Mouse (Mus musculus) hindbrain, embryonic 10.5 days (tissue): ENCODE measurements around the gene Kif5c. TPM values are rescaled to one million over a fixed set of nuclear protein-coding genes. Genes with fewer than 3 reads are reported as not detected.

Source experiments
- DNase-seq: peaks from one replicate; pipeline ENCODE4 v3.0.0-alpha.2; 2017; ENCODE audit warnings: low spot score
- H3K27ac ChIP-seq: fragments of 300-500 bp; sonication (generic); 2 replicates; pipeline ENCODE4 v1.5.1; 2016; ENCODE audit warnings: mild to moderate bottlenecking, moderate library complexity
- H3K27me3 ChIP-seq: fragments of 300-500 bp; sonication (generic); 2 replicates; pipeline ENCODE4 v1.6.1; 2016; ENCODE audit warnings: mild to moderate bottlenecking; ENCODE audit not compliant: poor library complexity, insufficient read depth, severe bottlenecking
- H3K36me3 ChIP-seq: fragments of 300-500 bp; sonication (generic); 2 replicates; pipeline ENCODE4 v1.6.1; 2016; ENCODE audit warnings: mild to moderate bottlenecking, moderate library complexity
- H3K4me1 ChIP-seq: fragments of 300-500 bp; sonication (generic); replicated peaks from 2 replicates; pipeline ENCODE4 v1.6.1; 2016; ENCODE audit warnings: mild to moderate bottlenecking
- H3K4me3 ChIP-seq: fragments of 300-500 bp; sonication (generic); 2 replicates; pipeline ENCODE4 v1.5.1; 2016; ENCODE audit warnings: mild to moderate bottlenecking, moderate library complexity
- H3K9me3 ChIP-seq: fragments of 300-500 bp; sonication (generic); 2 replicates; pipeline ENCODE4 v1.6.1; 2016; ENCODE audit warnings: mild to moderate bottlenecking, moderate library complexity
- WGBS: fragments of 180-500 bp; shearing (Covaris S2); methylation state at CpG from one replicate; pipeline ENCODE4 v1.1.7; 2016; 5-methylcytosine and 5-hydroxymethylcytosine counted together
- polyA plus RNA-seq: library from polyadenylated mRNA; unstranded; fragments of >200 nt; fragmentation: Nextera tagmentation; extraction: Ambion mirVana; gene quantifications from 2 replicates; pipeline ENCODE4 v1.2.1, GENCODE M21; 2016

Gene Kif5c
- polyA plus RNA-seq, 1 experiment from 2014 or later = 67.6 TPM

DNA sequence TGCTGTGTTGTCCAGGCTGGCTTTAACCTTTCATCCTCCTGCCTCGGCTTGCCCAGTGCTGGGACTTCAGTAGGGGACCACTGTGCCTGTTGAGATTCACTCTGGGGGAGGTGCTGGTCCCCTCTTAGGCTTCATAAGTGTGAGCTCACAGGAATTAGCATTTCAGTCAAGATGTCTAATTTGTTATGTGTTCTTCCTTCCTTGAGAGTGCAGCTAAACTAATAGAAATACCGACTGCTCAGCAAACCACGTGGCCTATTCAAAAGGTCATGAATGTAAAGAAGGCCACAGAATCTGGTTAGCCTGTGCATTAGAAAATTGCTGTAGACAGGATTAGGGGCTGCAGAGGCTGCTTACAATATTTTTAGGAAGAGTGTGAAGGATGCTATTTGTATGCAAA lies 99.4 kb downstream of the Kif5c start:
- Histone ChIP-seq H3K9me3 (no peaks in the 10 kb centered on the region), H3K27me3 (no peaks in the 10 kb centered on the region), H3K4me1 (peaks cover 56% of the 10 kb centered on the region), H3K36me3 (peaks cover 41% of the 10 kb centered on the region), H3K4me3 (no peak overlapping the region), H3K27ac (peak overlapping the region; percentile 79)
- WGBS = 16% methylated on average over 3 of the region's 3 CpGs
- no peak for DNase-seq

DNA sequence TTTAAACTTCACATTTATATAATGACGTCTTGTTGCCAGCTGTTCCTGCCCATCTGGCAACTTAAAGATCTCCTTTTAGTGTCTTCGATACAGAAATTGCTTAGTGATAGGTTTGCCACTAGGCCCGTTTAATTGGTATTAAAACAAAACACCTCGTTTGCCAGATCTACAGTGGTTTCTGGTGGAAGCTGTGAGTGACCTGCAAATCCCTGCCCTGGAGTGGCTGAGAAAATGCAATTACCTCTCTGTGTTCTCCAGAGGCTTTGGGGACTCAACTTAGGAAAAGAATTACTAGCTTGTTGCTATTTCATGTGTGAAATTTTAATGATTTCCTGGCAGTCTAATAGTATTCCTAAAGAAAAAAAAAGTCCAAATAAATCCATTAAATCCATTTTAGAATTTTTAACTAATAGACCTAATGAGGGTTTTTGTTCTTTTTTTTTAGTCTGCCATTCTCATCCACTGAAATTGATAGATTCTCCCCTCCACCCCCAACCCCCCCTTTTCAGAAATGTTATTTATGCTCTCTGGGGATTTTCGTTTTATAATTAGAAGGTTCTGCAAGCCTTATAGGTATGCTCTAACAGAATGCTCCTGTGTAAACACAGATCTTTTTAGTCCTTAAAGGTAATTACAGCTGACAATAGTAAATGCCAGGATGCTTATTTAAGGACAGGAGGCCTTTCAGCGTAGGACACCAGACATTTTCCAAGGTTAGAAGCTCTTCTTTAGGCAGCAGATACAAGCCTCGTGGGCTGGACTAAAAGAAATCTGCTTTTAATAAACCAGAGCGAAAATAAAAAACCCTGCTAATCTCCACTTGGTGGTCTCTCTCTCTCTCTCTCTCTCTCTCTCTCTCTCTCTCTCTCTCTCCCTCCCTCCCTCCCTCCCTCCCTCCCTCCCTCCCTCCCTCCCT lies 100.1 kb downstream of the Kif5c start:
- peaks cover 56% of the 10 kb centered on the region for H3K4me1 ChIP-seq
- DNase-seq = no peak
- 40% methylated on average over 8 of the region's 8 CpGs for WGBS
- H3K4me3 ChIP-seq = no peak overlapping the region
- peak overlapping the region; percentile 81 for H3K27ac ChIP-seq
- no peaks in the 10 kb centered on the region for H3K27me3 ChIP-seq
- H3K9me3 ChIP-seq = no peaks in the 10 kb centered on the region
- peaks cover 41% of the 10 kb centered on the region for H3K36me3 ChIP-seq

DNA sequence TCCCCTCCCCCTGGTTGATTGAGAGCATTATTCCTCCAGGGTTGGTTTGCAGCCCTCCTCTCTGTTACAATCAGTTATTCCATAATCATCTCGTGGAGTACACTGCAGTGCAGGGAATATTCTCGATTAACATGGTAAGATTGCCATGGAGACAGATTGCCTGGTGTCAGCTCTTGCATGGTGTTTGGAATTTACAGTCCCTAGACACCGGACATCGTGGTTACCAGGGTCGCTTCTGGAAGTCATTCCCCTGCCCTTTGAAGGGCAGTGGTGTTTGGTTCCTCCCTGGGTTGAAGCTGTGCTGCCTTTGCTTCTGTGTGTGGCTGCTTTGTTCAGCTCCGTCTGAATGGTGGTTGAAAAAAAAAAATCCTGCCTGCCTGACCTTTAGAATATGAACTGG lies 100.8 kb downstream of the Kif5c start:
- Histone ChIP-seq H3K4me3 (peak overlapping the region; percentile 4; the same call in 1 of the 2 replicates), H3K36me3 (peaks cover 41% of the 10 kb centered on the region), H3K27me3 (no peaks in the 10 kb centered on the region), H3K9me3 (no peaks in the 10 kb centered on the region), H3K4me1 (peaks cover 56% of the 10 kb centered on the region), H3K27ac (peak overlapping the region; percentile 81)
- DNase-seq = peak; percentile 75
- 5% methylated on average over 6 of the region's 6 CpGs for whole genome bisulfite sequencing

DNA sequence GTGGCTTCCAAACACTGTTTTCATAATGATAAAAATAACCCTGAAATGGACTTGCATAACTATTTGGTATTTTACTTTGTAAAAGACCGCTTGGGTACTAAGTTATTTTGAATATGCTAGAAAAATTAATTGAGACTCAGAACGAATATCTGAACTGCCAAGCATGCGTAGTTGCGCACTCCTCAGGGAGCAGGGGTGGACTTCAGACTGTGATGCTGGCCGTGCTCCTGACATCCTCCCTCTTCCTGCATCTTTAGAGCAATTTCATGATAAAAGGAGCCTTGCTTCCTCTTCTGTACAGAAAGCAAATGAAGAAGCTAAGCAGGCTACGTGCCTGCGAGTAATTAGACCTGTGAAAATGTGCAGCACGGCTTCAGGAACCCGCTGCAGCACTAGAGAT lies 101.2 kb downstream of the Kif5c start:
- no peaks in the 10 kb centered on the region for H3K27me3 ChIP-seq
- peaks cover 56% of the 10 kb centered on the region for H3K4me1 ChIP-seq
- H3K4me3 ChIP-seq = no peak overlapping the region
- H3K36me3 ChIP-seq = peaks cover 45% of the 10 kb centered on the region
- H3K27ac ChIP-seq = peak overlapping the region; percentile 81
- H3K9me3 ChIP-seq = no peaks in the 10 kb centered on the region
- DNase-seq = no peak
- 56% methylated on average over 9 of the region's 9 CpGs for WGBS

DNA sequence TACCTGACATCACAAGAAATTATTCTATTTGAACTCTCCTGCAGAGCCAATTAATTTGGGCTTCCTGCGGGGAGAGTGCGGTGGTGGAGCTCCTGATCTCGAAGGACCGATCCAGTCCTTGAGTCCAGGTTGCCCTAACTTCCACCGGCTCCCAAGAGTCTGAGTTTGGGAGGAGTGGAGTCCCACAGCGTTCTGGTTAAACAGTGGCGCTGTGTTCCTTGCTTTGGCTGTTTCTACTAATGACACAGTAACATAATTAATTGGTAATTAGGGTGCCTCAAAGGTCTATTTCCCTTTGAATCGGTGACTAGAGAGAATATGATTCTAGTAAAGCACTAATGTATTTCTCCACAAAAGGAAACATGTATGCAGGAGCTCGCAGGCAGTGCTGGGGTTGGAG lies 103.2 kb downstream of the Kif5c start:
- Histone ChIP-seq H3K27ac (peak overlapping the region; percentile 81), H3K4me3 (no peak overlapping the region), H3K36me3 (peaks cover 36% of the 10 kb centered on the region), H3K9me3 (no peaks in the 10 kb centered on the region), H3K4me1 (peaks cover 64% of the 10 kb centered on the region), H3K27me3 (no peaks in the 10 kb centered on the region)
- WGBS = 66% methylated on average over 9 of the region's 9 CpGs
- DNase-seq = no peak

DNA sequence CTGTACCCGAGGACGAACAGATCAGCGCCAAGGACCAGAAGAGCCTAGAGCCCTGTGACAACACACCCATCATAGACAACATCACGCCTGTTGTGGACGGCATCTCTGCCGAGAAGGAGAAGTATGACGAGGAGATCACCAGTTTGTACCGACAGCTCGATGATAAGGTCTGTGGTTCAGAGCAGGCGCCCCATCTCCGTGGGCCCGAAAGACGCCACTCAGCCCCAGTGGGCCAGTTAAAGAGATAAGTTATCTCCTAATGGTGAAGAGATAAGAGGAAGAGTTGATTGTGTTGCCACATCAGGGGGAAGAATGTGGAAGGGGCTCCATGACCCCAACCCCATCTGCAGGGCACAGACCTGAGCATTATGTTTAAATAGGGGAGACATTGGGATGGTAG lies 103.9 kb downstream of the Kif5c start:
- no peaks in the 10 kb centered on the region for H3K9me3 ChIP-seq
- no peaks in the 10 kb centered on the region for H3K27me3 ChIP-seq
- H3K4me3 ChIP-seq = no peak overlapping the region
- H3K4me1 ChIP-seq = peaks cover 61% of the 10 kb centered on the region
- peak overlapping the region; percentile 81 for H3K27ac ChIP-seq
- peaks cover 36% of the 10 kb centered on the region for H3K36me3 ChIP-seq
- no peak for DNase-seq
- WGBS = 85% methylated on average over 13 of the region's 13 CpGs

DNA sequence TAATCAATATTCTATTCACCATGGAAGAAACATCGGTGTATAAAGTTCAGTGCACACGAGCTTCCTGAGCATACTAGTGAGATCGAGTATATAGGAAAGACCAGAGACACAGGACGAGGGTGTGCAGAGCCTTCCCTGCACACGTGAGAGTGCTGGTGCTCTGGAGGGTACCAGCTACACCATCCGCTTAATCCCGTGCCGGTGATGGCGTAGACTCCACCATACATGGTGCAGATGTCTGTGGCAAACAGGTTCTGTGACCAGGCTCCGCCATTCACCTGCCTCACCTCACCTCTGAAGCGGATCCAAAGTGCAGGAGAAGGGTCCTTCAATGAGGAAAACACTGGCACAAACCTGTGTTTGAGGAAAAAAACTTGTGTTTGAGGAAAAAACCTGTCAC lies 107.6 kb downstream of the Kif5c start:
- peaks cover 30% of the 10 kb centered on the region for H3K4me1 ChIP-seq
- H3K9me3 ChIP-seq = no peaks in the 10 kb centered on the region
- peaks cover 73% of the 10 kb centered on the region for H3K36me3 ChIP-seq
- 89% methylated on average over 11 of the region's 11 CpGs for WGBS
- H3K27me3 ChIP-seq = no peaks in the 10 kb centered on the region
- H3K27ac ChIP-seq = 0 out of 2 replicates have a peak overlapping the region, but pooled peaks have one; percentile 30
- DNase-seq = no peak
- no peak overlapping the region for H3K4me3 ChIP-seq

DNA sequence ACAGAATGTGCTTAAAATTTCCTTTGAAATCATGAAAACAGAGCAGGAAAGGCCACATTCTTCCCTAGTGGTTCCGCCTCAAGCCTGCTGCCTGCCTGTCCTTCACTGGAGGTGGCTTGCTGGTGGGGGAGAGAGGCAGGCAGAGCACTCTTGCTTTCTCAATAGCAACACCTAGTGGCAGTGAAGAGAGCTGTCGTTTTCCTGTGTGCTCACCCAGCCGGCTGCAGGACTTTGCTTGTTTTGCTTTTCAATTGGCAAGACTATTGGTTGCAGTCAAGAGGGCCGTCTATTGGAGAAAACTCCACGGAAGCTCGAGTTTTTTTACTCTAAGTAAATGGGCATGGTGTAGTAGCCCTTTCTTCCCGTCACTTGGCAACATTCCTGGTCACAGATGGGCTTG lies 108.1 kb downstream of the Kif5c start:
- Histone ChIP-seq H3K36me3 (peaks cover 78% of the 10 kb centered on the region), H3K4me1 (peaks cover 27% of the 10 kb centered on the region), H3K9me3 (no peaks in the 10 kb centered on the region), H3K27me3 (no peaks in the 10 kb centered on the region), H3K4me3 (no peak overlapping the region), H3K27ac (no peak overlapping the region)
- peak; percentile 58 for DNase-seq
- 24% methylated on average over 7 of the region's 7 CpGs for WGBS

DNA sequence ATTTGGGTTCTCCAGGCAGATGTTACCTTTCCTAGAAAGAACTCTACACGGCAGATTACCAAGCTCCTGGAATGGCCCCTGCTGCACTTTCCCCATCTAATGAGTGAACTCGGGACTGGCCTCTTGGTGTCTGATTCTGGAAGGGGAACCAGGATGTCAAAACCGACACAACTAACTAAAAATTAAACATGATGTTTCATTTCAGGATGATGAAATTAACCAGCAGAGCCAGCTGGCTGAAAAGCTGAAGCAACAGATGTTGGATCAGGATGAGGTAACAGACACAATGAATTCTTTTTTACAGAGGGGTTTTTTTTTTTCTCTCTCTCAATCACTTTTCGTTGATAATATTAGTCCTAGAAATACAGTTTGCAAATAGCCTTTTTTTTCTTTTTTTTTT lies 108.6 kb downstream of the Kif5c start:
- Histone ChIP-seq H3K4me3 (no peak overlapping the region), H3K27ac (no peak overlapping the region), H3K9me3 (no peaks in the 10 kb centered on the region), H3K4me1 (peaks cover 25% of the 10 kb centered on the region), H3K36me3 (peaks cover 82% of the 10 kb centered on the region), H3K27me3 (no peaks in the 10 kb centered on the region)
- 88% methylated on average over 4 of the region's 4 CpGs for WGBS
- DNase-seq = no peak

DNA sequence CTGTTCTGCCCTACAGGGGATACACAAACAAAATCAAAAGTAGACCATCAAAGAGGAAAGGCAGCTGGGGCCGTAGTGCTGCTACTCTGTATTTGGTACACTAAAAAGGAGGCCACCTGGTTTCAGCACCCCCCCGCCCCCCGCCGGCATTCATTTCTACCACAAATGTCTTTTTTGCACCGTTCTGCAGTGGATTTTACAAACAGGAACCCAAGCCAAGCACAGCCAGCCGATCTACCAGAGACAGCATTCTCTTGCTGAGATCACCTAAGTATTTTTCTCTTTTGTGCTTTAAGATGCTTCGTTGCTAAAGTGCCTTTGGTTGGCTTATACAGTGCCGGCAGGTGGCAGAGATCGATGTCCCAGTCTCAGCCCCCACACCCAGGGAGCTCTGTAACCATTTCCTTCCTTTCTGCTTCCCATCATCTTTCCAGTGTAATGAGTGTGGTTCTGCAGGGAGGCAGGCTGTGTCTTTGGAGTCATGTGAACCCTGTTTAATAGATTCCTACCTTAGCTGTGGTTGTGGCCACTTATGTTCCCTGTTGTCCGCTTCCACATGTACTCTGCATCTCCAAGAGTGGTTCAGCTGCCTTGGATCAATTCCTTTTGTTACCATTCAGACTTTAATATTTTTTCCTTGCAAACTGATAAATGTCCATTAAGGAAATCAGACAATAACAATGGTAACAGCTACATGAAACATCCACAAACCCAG lies 110.0 kb downstream of the Kif5c start:
- peaks cover 82% of the 10 kb centered on the region for H3K36me3 ChIP-seq
- H3K27me3 ChIP-seq = no peaks in the 10 kb centered on the region
- H3K27ac ChIP-seq = no peak overlapping the region
- 91% methylated on average over 10 of the region's 10 CpGs for WGBS
- H3K4me3 ChIP-seq = no peak overlapping the region
- peaks cover 23% of the 10 kb centered on the region for H3K4me1 ChIP-seq
- DNase-seq = no peak
- no peaks in the 10 kb centered on the region for H3K9me3 ChIP-seq

DNA sequence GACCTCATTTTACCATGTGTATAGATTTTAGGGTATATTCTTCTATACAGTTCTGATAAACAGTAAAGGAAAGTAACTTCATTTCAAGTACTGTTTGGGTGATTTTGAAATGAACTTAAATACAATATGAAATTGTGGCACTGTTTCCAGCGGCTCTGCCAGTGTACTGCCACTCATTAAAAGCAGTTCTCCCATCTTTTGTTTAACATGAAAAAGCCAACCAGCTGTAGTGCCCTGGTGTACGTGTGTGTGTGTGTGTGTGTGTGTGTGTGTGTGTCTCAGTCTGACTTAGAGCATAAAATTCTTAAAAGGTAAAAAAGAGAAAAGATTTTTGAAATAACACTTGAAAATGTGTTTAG lies 110.5 kb downstream of the Kif5c start:
- no peak for DNase-seq
- Histone ChIP-seq H3K36me3 (peaks cover 77% of the 10 kb centered on the region), H3K4me3 (no peak overlapping the region), H3K27me3 (no peaks in the 10 kb centered on the region), H3K9me3 (no peaks in the 10 kb centered on the region), H3K4me1 (peaks cover 23% of the 10 kb centered on the region), H3K27ac (no peak overlapping the region)
- WGBS = 84% methylated on average over 2 of the region's 2 CpGs

DNA sequence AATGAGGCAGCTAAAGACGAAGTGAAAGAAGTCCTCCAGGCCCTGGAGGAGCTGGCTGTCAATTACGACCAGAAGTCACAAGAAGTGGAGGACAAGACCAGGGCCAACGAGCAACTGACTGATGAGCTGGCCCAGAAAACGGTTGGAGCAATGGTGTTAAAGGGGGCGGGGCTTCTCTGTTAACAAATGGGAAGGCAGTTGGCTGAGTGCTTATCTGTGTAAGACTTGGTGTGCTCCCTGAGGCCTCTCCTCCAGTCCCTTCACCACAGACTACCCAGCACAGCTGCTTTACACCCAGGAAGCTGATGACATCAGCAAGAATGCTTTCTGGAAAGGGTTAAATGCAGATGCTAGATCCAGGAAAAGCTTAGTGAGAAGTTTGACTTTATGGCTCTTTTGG lies 111.1 kb downstream of the Kif5c start:
- peaks cover 23% of the 10 kb centered on the region for H3K4me1 ChIP-seq
- H3K9me3 ChIP-seq = no peaks in the 10 kb centered on the region
- 62% methylated on average over 5 of the region's 5 CpGs for WGBS
- no peak overlapping the region for H3K4me3 ChIP-seq
- H3K36me3 ChIP-seq = peaks cover 77% of the 10 kb centered on the region
- no peak overlapping the region for H3K27ac ChIP-seq
- H3K27me3 ChIP-seq = no peaks in the 10 kb centered on the region
- DNase-seq = no peak
